Mouse (Mus musculus) lung, adult 2 months (tissue): Measurements from ENCODE around the gene Best1.

Experiments
- CTCF ChIP-seq: fragments of 200-500 bp; IDR thresholded peaks from 2 replicates; pipeline ENCODE4 v1.5.1; 2011; ENCODE audit warnings: mild to moderate bottlenecking, low read length, control low read depth; ENCODE audit not compliant: insufficient read depth
- POLR2A ChIP-seq: fragments of 200-500 bp; IDR thresholded peaks from 2 replicates; pipeline ENCODE4 v1.6.1; 2011; ENCODE audit warnings: low read depth, mild to moderate bottlenecking, control low read depth, low read length, borderline replicate concordance; ENCODE audit errors: extremely low read depth

DNA sequence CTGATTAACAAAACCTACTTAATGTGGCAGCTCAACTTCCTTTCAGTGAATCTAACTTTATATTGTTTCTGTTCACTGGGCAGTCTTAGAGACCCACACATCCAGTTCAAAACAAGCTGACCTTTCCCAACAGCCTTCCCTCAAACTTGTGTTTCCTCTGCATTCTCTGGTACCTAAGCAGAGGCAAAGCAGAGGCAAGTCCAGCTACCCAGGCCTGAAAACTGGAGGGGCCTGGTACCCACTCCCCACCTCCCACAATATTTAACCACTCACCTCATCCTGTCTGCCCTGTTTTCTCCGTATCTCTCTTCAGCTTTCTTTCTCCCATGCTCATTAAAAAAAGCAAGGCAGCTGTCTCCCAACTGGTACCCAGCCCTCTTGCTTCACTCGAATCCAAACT is 22.3 kb downstream of the Best1 start:
- TF ChIP-seq CTCF (no peak), POLR2A (no peak)
